Mouse (Mus musculus) erythroblast, embryonic 14.5 days (primary cell): ENCODE measurements around the gene Slc16a12.

Experiments used
- GATA1 ChIP-seq: IDR thresholded peaks from 2 replicates; pipeline ENCODE4 v1.6.1; 2012; ENCODE audit warnings: low read length, inconsistent platforms, mixed read lengths
- TAL1 ChIP-seq: IDR thresholded peaks from 3 replicates; pipeline ENCODE4 v1.6.1; 2012; ENCODE audit warnings: low read length, inconsistent platforms, mixed read lengths

GRCm38 (mm10) chr19:34720130-34720529 is 27.0 kb downstream of the Slc16a12 start:
- TF ChIP-seq GATA1 = no peak
- no peak for TF ChIP-seq TAL1
